Mouse (Mus musculus): Measurements from ENCODE around the gene Gpr180.
"Not testable (repeated sequence)": the region's sequence is repeated elsewhere in the genome, so short reads cannot be mapped to it uniquely, and the experiment has no call there.

Gene Gpr180

GRCm38 (mm10) chr14:118152294-118152651, 15.3 kb downstream of the Gpr180 start:
- no peak for DNase-seq (ENCODE audit: low read depth, low spot score)

GRCm38 (mm10) chr14:118156056-118156455, 19.1 kb downstream of the Gpr180 start:
- DNase-seq (ENCODE audit: low read depth, low spot score), result not testable (repeated sequence)

- no peak for DNase-seq (ENCODE audit: low read depth, low spot score)
Measured at GRCm38 (mm10) chr14:118156740-118157139, 19.8 kb downstream of the Gpr180 start.

- peak; percentile 79 for DNase-seq (ENCODE audit: low read depth, low spot score)
Measured at GRCm38 (mm10) chr14:118157146-118157545, 20.2 kb downstream of the Gpr180 start.

GRCm38 (mm10) chr14:118161751-118162150, 24.8 kb downstream of the Gpr180 start:
- DNase-seq (ENCODE audit: low read depth, low spot score), result no peak

- no peak for DNase-seq (ENCODE audit: low read depth, low spot score)
Measured at GRCm38 (mm10) chr14:118162640-118163039, 25.7 kb downstream of the Gpr180 start.

GRCm38 (mm10) chr14:118168776-118169175, 31.8 kb downstream of the Gpr180 start:
- no peak for DNase-seq (ENCODE audit: low read depth, low spot score)

- peak; percentile 43 for DNase-seq (ENCODE audit: low read depth, low spot score)
Measured at GRCm38 (mm10) chr14:118173590-118174203, 36.7 kb downstream of the Gpr180 start.

GRCm38 (mm10) chr14:118175071-118175693, 38.2 kb downstream of the Gpr180 start:
- DNase-seq (ENCODE audit: low read depth, low spot score), result no peak

- no peak for DNase-seq (ENCODE audit: low read depth, low spot score)
Measured at GRCm38 (mm10) chr14:118175694-118176085, 38.7 kb downstream of the Gpr180 start.

- no peak for DNase-seq (ENCODE audit: low read depth, low spot score)
Measured at GRCm38 (mm10) chr14:118179251-118179650, 42.3 kb downstream of the Gpr180 start.

- DNase-seq (ENCODE audit: low read depth, low spot score), result no peak
Measured at GRCm38 (mm10) chr14:118179701-118180100, 42.7 kb downstream of the Gpr180 start.

- DNase-seq (ENCODE audit: low read depth, low spot score), result peak; percentile 81
Measured at GRCm38 (mm10) chr14:118180117-118180557, 43.2 kb downstream of the Gpr180 start.

- DNase-seq (ENCODE audit: low read depth, low spot score), result no peak
Measured at GRCm38 (mm10) chr14:118180711-118181177, 43.8 kb downstream of the Gpr180 start.

- DNase-seq (ENCODE audit: low read depth, low spot score), result no peak
Measured at GRCm38 (mm10) chr14:118191442-118191841, 54.5 kb downstream of the Gpr180 start.

- no peak for DNase-seq (ENCODE audit: low read depth, low spot score)
Measured at GRCm38 (mm10) chr14:118193001-118193628, 56.2 kb downstream of the Gpr180 start.

GRCm38 (mm10) chr14:118193663-118194062, 56.7 kb downstream of the Gpr180 start:
- DNase-seq (ENCODE audit: low read depth, low spot score), result no peak

- no peak for DNase-seq (ENCODE audit: low read depth, low spot score)
Measured at GRCm38 (mm10) chr14:118194219-118194914, 57.4 kb downstream of the Gpr180 start.

- peak; percentile 7 for DNase-seq (ENCODE audit: low read depth, low spot score)
Measured at GRCm38 (mm10) chr14:118197063-118197462, 60.1 kb downstream of the Gpr180 start.

GRCm38 (mm10) chr14:118200731-118201130, 63.8 kb downstream of the Gpr180 start:
- DNase-seq (ENCODE audit: low read depth, low spot score), result no peak

GRCm38 (mm10) chr14:118202006-118202405, 65.0 kb downstream of the Gpr180 start:
- no peak for DNase-seq (ENCODE audit: low read depth, low spot score)

GRCm38 (mm10) chr14:118203031-118203430, 66.1 kb downstream of the Gpr180 start:
- DNase-seq (ENCODE audit: low read depth, low spot score), result peak; percentile 61

Data from CD4-positive, CD25-positive, alpha-beta regulatory T cell, adult 2 months (primary cell).